8 mouse cellular contexts compared by ENCODE assay signal in the genomic region with DNA sequence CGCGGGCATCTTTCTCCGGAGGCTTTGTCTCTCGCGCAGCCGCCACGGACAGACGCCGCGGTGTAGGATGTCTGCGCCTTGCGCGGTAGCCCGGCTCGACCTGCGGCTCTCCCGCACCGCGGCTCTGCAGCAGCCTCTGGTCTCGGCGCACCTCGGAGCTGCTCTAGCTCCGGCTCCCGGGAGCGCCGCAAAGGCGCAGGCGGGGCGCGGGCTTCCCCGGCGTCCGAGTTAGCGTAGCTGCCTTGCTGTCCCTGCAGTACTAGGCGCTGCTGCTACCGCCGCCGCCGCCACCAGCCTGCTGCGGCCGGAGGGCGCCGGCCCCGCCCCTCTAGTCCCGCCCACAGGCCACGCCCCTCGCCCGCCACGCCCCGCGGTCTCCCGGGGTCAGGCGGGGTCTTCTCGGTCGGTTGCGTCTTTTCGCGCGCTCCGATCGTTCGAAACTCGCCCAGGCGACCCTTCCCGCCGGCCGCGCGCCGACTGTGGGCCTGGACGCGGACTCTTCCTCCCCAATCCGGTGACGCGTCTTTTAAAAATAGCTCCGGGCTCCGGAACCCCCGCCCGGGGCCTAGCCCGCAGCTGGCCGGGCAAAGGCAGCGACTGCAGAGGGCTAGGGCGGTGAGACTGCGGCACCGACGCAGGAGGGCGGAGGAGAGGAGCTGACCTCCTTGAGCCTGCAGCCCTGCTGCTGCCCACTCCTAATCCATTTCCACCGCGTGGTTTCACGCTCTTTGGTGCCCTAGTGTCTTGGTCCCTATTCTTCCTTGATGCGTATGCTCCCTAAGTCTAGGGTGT. TPM values are rescaled to one million over a fixed set of nuclear protein-coding genes. Genes with fewer than 3 reads are reported as not detected.
DNase-seq lines count a peak whose midpoint lies in the region; ATAC-seq lines count a peak whose summit lies in the region.

A gene (minus strand): TSS at position 352 of the 792 bp plus-strand sequence.

- H3K36me3 ChIP-seq in megakaryocyte, embryonic 14.5 days (replicated peaks; ENCODE audit: low read length) = peaks cover 2% of the 10 kb centered on the region

- peak within 1 kb of the TSS; percentile 95 for H3K4me3 ChIP-seq in megakaryocyte, embryonic 14.5 days (replicated peaks)

- peak; percentile 50 for ATAC-seq in activated CD4-positive, CD25-positive, alpha-beta regulatory T cell, adult 4 months
- peak; percentile 52 for ATAC-seq in common myeloid progenitor, adult 5-6 weeks (replicated peaks; ENCODE audit: low read depth, poor library complexity, severe bottlenecking)

- H3K9me3 ChIP-seq in megakaryocyte, embryonic 14.5 days = no peaks in the 10 kb centered on the region

- DNase-seq in gastrocnemius, postnatal 14 days = peak; percentile 86
- DNase-seq in induced T-regulatory cell, adult 2 months (ENCODE audit: low read depth) = peak; percentile 92
- DNase-seq in left cerebral cortex, postnatal 10 days (ENCODE audit: extremely low spot score in 1 of 2, low spot score in 2 of 2) = peak; percentile 75 to 86
- DNase-seq in right cerebral cortex, adult 2 months (ENCODE audit: low spot score in 2 of 2) = peak; percentile 69 to 84
- peak; percentile 73 for DNase-seq in urinary bladder, postnatal 25 days (ENCODE audit: low spot score)

- intact Hi-C loops in gastrocnemius, postnatal 14 days (cut with DNase I; ENCODE audit: low total_unique reads) = loop anchor here (2.0 to 10.0 kb wide), 2 partner anchors 125 to 347 kb away; no protein-coding TSS in a partner anchor
- intact Hi-C loops in left cerebral cortex, postnatal 10 days (cut with DNase I) = loop anchor here (5.0 kb wide), 2 partner anchors 45 to 345 kb away; no protein-coding TSS in a partner anchor

- peaks cover 41% of the 10 kb centered on the region for H3K4me1 ChIP-seq in megakaryocyte, embryonic 14.5 days

- H3K27me3 ChIP-seq in megakaryocyte, embryonic 14.5 days (replicated peaks) = peaks cover 68% of the 10 kb centered on the region

RNA-seq across cellular contexts. Expression of the gene that starts here (rescaled TPM):
- polyA plus RNA-seq in activated CD4-positive, CD25-positive, alpha-beta regulatory T cell, adult 4 months (2017; shearing (Covaris generic)) = 10 to 100 TPM; 17.3 to 19.6 TPM
- 11.2 and 15.3 TPM in 2 replicates for total RNA-seq in common myeloid progenitor, adult 5-6 weeks (2017)
- total RNA-seq in gastrocnemius, postnatal 14 days (2021) = 1 to 10 TPM; 2.0 to 3.8 TPM
- total RNA-seq in left cerebral cortex, postnatal 10 days (2021) = 10 to 100 TPM; 56.2 to 62.1 TPM
- polyA plus RNA-seq in megakaryocyte, embryonic 14.5 days (2012; ENCODE audit: insufficient read depth, low replicate concordance) = 1.2 and 11.0 TPM in 2 replicates

Comparison
In these comparisons a context has a peak if more than half of its experiments do, and no peak if none do; other contexts are left out.
1. Peak in every context shown above with its lines: DNase-seq, ATAC-seq and H3K4me3 ChIP-seq.